Mouse (Mus musculus) heart, postnatal 0 days (tissue): ENCODE measurements around the gene Dnaic2. TPM values are rescaled to one million over a fixed set of nuclear protein-coding genes. Genes with fewer than 3 reads are reported as not detected.

Experiments
- ATAC-seq: fragments of 200-750 bp; cut with Nextera tagmentation; 2 replicates; pipeline ENCODE4 v1.8.0; 2017; ENCODE audit warnings: low read depth, moderate number of reproducible peaks, moderate library complexity; ENCODE audit not compliant: insufficient read depth
- DNase-seq: peaks from one replicate; pipeline ENCODE4 v3.0.0-alpha.2; 2016; ENCODE audit warnings: low spot score
- H3K27ac ChIP-seq: fragments of 300-500 bp; sonication (generic); 2 replicates; pipeline ENCODE4 v1.5.1; 2014; ENCODE audit warnings: low read depth, mild to moderate bottlenecking
- H3K27me3 ChIP-seq: fragments of 300-500 bp; sonication (generic); 2 replicates; pipeline ENCODE4 v1.6.1; 2014; ENCODE audit warnings: low read length, mixed read lengths; ENCODE audit not compliant: control insufficient read depth, insufficient read depth
- H3K36me3 ChIP-seq: fragments of 300-500 bp; sonication (generic); replicated peaks from 2 replicates; pipeline ENCODE4 v1.6.1; 2014; ENCODE audit warnings: low read length, mixed read lengths; ENCODE audit not compliant: control insufficient read depth, insufficient read depth
- H3K4me1 ChIP-seq: fragments of 300-500 bp; sonication (generic); 2 replicates; pipeline ENCODE4 v1.6.1; 2014; ENCODE audit warnings: antibody characterized with exemption; ENCODE audit not compliant: control insufficient read depth, insufficient read depth
- H3K4me2 ChIP-seq: fragments of 300-500 bp; sonication (generic); 2 replicates; pipeline ENCODE4 v1.6.1; 2014; ENCODE audit warnings: low read depth, mild to moderate bottlenecking, low read length, moderate library complexity
- H3K4me3 ChIP-seq: fragments of 300-500 bp; sonication (generic); 2 replicates; pipeline ENCODE4 v1.5.1; 2014; ENCODE audit warnings: low read depth, low read length
- H3K9ac ChIP-seq: fragments of 300-500 bp; sonication (generic); replicated peaks from 2 replicates; pipeline ENCODE4 v1.6.1; 2014; ENCODE audit warnings: low read depth, low read length, mixed read lengths
- H3K9me3 ChIP-seq: fragments of 300-500 bp; sonication (generic); replicated peaks from 2 replicates; pipeline ENCODE4 v1.6.1; 2016; ENCODE audit warnings: low read length; ENCODE audit not compliant: control insufficient read depth
- CTCF ChIP-seq: IDR thresholded peaks from 2 replicates; pipeline ENCODE4 v1.5.1; 2016; ENCODE audit warnings: antibody characterized with exemption, control low read depth, low read depth
- EP300 ChIP-seq: IDR thresholded peaks from 2 replicates; pipeline ENCODE4 v1.6.1; 2016; ENCODE audit warnings: antibody characterized with exemption, low read depth
- WGBS: fragments of 180-500 bp; shearing (Covaris S2); extraction: QIAGEN DNeasy Blood & Tissue Kit; methylation state at CpG from one replicate; pipeline ENCODE4 v1.1.7; 2014; 5-methylcytosine and 5-hydroxymethylcytosine counted together
- polyA plus RNA-seq: library from polyadenylated mRNA; unstranded; fragments of >200 nt; fragmentation: Nextera tagmentation; extraction: Ambion mirVana; gene quantifications from 2 replicates; pipeline ENCODE4 v1.2.1, GENCODE M21; 2015
- total RNA-seq: library from RNA; depleted of rRNA; stranded (reverse); fragments of >200 nt; gene quantifications from 2 replicates; pipeline ENCODE4 v1.2.3, GENCODE M21; 2014; ENCODE audit warnings: low replicate concordance

Gene Dnaic2
- total and polyA plus RNA-seq, 2 experiments from 2014 or later = 0.33 TPM; not detected in 1

DNA sequence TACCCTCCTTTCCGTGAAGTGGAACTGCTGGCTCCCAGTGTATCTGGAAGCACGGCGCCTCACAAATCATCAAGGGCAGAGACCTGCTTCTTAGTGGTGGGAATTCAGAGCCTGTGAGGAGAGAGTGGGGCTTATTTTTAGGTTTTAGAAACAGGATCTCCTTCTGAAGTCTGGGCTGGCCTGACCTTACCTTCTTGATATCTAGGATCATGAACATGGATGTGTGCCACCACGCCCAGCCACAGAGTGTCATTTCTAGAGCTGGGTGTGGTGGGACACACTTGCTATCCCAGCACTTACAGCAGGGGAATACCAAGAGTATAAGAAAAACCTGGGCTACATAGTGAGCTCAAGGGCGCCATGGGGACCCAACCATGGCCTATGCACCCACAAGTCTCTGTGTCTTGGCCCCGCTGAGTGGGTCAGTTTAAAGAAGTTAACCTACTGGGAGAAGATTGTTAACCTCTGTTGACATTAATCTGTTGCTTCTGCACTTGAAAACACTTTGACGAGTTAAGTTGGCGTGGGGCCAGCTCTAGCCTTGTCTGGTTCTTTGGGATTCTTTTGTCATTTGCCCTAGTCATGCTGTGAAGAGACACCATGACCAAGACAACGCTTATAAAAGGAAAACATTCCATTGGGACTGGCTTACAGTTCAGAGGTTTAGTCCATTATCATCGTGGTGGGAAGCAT, 44.0 kb upstream of the Dnaic2 start:
- Histone ChIP-seq H3K4me1 (peaks cover 27% of the 10 kb centered on the region), H3K36me3 (no peaks in the 10 kb centered on the region), H3K27me3 (no peaks in the 10 kb centered on the region), H3K4me2 (no peak overlapping the region), H3K9me3 (no peaks in the 10 kb centered on the region), H3K9ac (no peak overlapping the region), H3K27ac (no peak overlapping the region), H3K4me3 (no peak overlapping the region)
- 84% methylated on average over 10 of the region's 10 CpGs for WGBS
- TF ChIP-seq CTCF (no peak), EP300 (no peak)
- ATAC-seq (no peak), DNase-seq (no peak)

DNA sequence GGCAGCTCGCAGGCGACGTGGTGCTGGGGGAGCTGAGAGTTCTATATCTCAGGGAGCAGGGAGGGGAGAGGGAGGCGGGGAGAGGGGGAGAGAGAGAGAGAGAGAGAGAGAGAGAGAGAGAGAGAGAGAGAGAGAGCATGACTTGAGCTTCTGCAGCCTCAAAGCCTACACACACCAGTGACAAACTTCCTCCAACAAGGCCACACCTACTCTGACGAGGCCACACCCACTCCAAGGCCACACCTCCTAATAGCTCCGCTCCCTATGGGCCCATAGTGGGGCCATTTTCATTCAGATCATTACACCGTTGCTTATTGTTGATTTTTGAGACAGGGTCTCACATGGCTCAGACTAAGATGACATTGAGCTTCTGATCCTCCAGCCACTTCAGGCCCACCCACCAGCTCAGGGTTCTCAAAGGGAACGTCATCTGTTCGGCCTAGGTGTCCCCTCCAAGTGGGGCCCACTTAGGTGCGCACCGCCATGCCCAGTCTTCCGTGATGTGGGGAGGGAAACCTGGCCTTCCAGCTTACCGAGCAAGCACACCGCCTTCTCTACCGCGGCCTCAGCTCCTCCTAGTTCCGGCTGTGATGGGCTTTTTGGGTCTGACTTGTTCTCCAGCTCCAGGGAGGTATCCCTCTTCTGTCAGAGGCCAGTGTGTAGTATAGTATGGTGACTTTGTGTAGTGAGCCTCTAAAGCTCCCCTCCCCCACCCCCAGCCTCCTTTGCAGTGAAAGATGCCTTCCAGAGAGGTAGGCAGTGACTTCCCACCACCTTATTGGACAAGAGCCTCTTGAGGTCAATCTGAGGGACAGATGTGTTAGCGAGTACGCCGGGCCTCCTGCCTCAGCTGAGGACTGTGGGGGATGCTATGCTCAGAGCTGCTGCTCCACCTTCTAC, 43.2 kb upstream of the Dnaic2 start:
- ATAC-seq = no peak
- no peak overlapping the region for H3K4me2 ChIP-seq

DNA sequence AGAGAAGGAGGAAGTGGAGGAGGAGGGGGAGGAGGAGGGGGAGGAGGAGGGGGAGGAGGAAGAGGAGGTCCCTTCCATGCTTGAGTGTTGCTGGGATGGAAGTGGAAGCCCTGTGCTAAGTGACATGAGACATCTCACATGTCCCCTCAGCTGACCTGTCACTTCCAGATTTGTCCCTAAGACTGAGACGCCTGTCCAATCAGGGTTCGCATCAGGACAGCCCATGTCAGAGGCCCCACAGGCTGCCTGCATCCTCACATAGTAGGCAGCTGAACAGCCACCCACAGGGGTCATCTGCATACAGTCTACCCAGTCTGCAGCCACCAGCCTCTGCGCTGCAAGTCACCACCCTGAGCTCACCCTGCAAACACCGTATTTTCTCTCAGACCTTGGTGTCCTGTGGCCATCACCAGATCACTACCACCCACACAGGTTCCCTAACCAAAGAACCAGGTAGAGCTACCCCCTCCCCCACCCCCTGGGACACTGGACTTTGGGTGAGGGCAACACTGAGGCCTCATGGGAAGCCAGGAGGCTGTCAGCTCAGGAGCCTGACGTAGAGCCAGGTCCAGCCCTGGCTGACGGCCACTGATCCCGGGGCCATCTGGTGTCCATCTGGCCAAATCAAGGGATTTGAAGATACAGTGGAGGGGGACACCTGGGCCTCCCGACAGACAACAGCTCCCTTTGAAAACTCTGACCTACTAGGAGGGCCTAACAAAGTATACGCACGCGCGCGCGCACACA, 42.4 kb upstream of the Dnaic2 start:
- no peak overlapping the region for H3K27ac ChIP-seq
- H3K27me3 ChIP-seq = no peaks in the 10 kb centered on the region
- DNase-seq = no peak
- no peaks in the 10 kb centered on the region for H3K9me3 ChIP-seq
- no peak overlapping the region for H3K4me2 ChIP-seq
- TF ChIP-seq CTCF (no peak), EP300 (no peak)
- H3K9ac ChIP-seq = no peak overlapping the region
- H3K4me1 ChIP-seq = peaks cover 18% of the 10 kb centered on the region; the same call in 1 of the 2 replicates
- H3K36me3 ChIP-seq = no peaks in the 10 kb centered on the region
- no peak overlapping the region for H3K4me3 ChIP-seq
- WGBS = 54% methylated on average over 14 of the region's 14 CpGs
- ATAC-seq = peak; percentile 30; the same call in 1 of the 2 replicates

More for the DNA sequence above, 43.2 kb upstream of the Dnaic2 start:
- Histone ChIP-seq H3K27me3 (no peaks in the 10 kb centered on the region), H3K4me1 (peaks cover 26% of the 10 kb centered on the region), H3K4me3 (no peak overlapping the region), H3K9me3 (no peaks in the 10 kb centered on the region), H3K36me3 (no peaks in the 10 kb centered on the region), H3K27ac (no peak overlapping the region), H3K9ac (no peak overlapping the region)
- no peak for DNase-seq
- no peak for TF ChIP-seq EP300
- TF ChIP-seq CTCF = no peak
- WGBS = 72% methylated on average over 20 of the region's 20 CpGs

DNA sequence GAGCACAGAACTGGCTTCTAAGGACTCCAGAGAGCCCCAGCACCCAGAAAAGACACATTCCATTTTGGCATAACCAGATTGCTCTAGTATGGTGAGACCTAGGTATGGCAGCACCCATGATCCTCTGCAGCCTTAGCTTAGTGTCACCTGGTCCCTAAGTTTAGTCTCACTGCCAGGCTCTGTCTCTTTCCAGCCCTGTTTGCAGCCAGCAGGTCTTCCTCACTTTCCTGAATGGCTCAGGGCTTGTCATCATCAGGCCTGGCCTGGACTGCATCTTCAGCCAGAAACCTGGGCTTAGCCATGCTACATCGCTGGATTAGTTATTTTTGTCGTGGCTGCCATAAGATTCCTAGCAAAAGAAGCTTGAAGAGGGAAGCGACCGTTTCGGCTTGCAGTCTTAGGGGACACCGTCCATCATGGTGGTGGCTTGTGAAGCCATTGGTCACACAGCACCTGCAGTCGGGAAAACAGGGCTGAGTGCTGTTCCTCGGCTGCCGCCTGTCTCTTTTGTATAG, 41.6 kb upstream of the Dnaic2 start:
- ATAC-seq (no peak), DNase-seq (no peak)
- Histone ChIP-seq H3K27ac (no peak overlapping the region), H3K9ac (no peak overlapping the region), H3K27me3 (no peaks in the 10 kb centered on the region), H3K9me3 (no peaks in the 10 kb centered on the region), H3K4me1 (peaks cover 10% of the 10 kb centered on the region; the same call in 1 of the 2 replicates), H3K4me3 (no peak overlapping the region), H3K36me3 (no peaks in the 10 kb centered on the region), H3K4me2 (no peak overlapping the region)
- no peak for TF ChIP-seq EP300
- TF ChIP-seq CTCF = no peak
- WGBS = 59% methylated on average over 9 of the region's 9 CpGs
